Mouse (Mus musculus): ENCODE measurements at regions not wholly inside any gene's neighbourhood (a gene's known extent, or its start where the extent isn't known, plus 50 kb on each side); places are given as distances from the start of the nearest gene placed in this dataset.
A peak's percentile ranks its signal among the peaks of the same experiment; 100 is the strongest.

GRCm38 (mm10) chr2:106086121-106086520 is 82.8 kb upstream of the Dnajc24 start:
- no peak for ATAC-seq (replicated peaks; ENCODE audit: low read depth, poor library complexity, severe bottlenecking)

DNA sequence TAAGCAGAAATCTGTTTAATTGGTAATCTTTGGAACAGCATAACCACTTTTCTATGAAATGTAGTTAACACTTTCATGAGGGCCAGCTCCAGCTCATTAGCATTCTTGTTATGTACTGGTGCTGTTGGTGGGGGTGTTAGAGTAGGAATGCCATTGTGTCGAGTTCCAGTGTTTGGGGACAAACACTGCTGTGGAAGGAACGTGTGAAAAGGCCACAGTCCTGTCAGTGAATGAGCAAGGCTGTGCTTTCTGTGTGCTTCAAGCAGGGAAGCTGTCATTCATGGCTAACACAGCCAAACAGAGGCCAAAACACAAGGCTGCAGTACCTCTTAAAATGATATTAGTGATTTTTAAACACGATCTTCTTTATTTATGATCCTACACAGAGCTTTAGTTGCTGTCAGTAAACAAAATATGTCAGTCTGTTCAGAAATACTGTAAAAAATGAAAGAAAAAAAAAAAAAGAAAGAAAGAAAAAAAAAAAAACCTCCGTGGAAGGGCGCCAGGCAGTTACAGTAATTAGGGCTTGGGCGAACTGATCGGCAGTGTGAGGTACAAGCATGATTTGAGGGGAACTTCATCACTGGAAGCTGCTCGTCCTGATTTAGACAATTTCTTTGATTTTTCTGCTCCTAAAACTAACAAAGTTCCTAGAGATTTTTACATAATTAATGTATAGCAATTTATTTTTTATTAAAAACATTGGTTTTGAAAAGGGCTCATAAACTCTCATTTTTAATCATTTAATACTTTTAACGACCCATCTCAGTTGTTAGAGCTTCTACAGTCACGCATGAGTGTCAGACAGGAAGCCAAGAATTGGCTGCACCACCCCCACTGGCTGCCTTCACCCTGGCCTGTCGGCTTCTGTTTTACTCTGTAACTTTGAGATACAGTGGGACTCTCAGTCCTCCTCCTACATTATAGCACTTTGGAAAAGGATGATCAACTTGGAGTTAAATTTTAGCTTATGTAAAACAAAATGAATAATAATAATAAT is 80.8 kb upstream of the Dnajc24 start:
- ATAC-seq (replicated peaks; ENCODE audit: low read depth, poor library complexity, severe bottlenecking): no peak

DNA sequence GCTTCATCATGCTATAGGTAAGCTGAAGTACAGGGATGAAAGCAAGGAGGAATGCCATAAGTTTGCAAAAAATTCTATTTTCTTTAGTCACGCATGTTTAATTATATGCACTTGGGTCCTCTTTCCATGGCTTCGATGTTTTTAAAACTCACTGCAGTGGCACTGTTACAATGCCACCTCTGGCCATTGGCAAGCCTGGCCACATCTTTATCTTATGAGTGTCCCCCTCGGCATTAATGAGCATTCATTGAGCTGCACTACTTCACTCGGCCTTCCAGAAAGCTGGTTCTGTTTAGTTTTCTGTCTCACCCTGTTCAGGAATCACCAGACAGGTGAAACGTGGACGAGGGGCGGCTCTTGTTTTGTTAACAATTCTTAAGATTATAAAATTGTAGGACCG is 79.7 kb upstream of the Dnajc24 start:
- no peak for ATAC-seq (replicated peaks; ENCODE audit: low read depth, poor library complexity, severe bottlenecking)

- peak; percentile 92 for ATAC-seq (replicated peaks; ENCODE audit: low read depth, poor library complexity, severe bottlenecking)
These were observed 78.6 kb upstream of the Dnajc24 start for GRCm38 (mm10) chr2:106081951-106082350.

GRCm38 (mm10) chr2:106080626-106081025 is 77.3 kb upstream of the Dnajc24 start:
- ATAC-seq (replicated peaks; ENCODE audit: low read depth, poor library complexity, severe bottlenecking): no peak

DNA sequence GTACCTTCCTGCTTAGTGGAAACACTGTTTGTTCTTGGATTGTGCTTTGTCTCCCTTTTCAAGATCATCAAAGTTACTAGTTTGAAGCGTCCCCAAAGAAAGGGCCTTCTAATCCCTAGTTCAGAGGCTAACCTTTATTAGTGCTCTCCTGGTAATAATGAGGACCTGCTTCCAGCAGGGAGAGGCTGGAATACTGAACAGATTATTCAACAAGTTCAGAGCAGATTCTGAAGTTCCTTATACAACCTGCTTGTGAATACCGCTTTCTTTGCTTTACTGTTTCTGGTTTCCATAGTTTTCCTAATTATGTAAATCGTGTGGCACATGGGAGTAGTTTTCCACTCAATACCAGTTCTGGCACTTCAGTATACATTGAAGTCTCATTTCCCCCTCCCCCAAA is 75.2 kb upstream of the Dnajc24 start:
- ATAC-seq (replicated peaks; ENCODE audit: low read depth, poor library complexity, severe bottlenecking): no peak

DNA sequence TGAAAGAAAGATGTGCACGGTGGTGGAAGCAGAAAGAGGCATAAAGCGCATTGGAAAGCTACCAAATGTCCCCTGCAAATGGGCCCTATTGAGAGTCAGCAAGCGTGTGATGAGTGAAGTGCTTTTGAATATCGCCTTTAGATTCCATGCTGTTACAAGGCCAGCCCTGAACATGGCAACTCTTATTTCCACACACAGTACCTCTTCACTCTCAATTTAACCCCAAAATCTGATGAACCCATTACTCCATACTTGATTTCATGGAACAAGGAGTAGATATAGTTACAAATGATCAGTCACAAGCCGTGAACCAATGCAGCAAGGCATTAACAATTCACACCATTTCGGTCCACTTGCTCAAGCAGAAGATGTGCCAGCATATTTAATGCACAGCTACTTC is 71.1 kb upstream of the Dnajc24 start:
- ATAC-seq (replicated peaks; ENCODE audit: low read depth, poor library complexity, severe bottlenecking): no peak

GRCm38 (mm10) chr2:106064316-106064715 is 61.0 kb upstream of the Dnajc24 start:
- no peak for ATAC-seq (replicated peaks; ENCODE audit: low read depth, poor library complexity, severe bottlenecking)

All from common myeloid progenitor, adult 5-6 weeks (primary cell).